ENCODE assay signal across 13 mouse cellular contexts in genomic region chr11:94414042-94414441, GRCm38 (mm10). TPM values are rescaled to one million over a fixed set of nuclear protein-coding genes. Genes with fewer than 3 reads are reported as not detected.
DNase-seq lines count a peak whose midpoint lies in the region; ATAC-seq and TF ChIP-seq lines count a peak whose summit lies in the region.
"Had no signal": no experiment of that assay in that cellular context is flagged by ENCODE, and none has a peak within 500 bp of the region (broad histone marks: within the 10 kb centered on the region; RNA-seq: fewer than 3 reads in every experiment).

No protein-coding gene starts in this region.

- ATAC-seq in forebrain, embryonic 14.5 days = no peak; the same call in none of the 2 replicates
- 0 out of 2 replicates have a peak, but pooled peaks have one; percentile 12 for ATAC-seq in hindbrain, embryonic 16.5 days
- ATAC-seq in neural tube, embryonic 14.5 days (ENCODE audit: low read depth) = no peak
- ATAC-seq: Patski had no signal

- WGBS in forebrain, embryonic 14.5 days = 53% methylated on average over 4 of the region's 4 CpGs
- 32% methylated on average over 4 of the region's 4 CpGs for WGBS in hindbrain, embryonic 16.5 days
- WGBS in neural tube, embryonic 14.5 days = 77% methylated on average over 4 of the region's 4 CpGs

- peak overlapping the region; percentile 39; the same call in 1 of the 2 replicates for H3K4me2 ChIP-seq in forebrain, embryonic 14.5 days (ENCODE audit: low read length)
- H3K4me2 ChIP-seq in hindbrain, embryonic 16.5 days (ENCODE audit: low read length) = no peak overlapping the region
- no peak overlapping the region for H3K4me2 ChIP-seq in neural tube, embryonic 14.5 days (ENCODE audit: low read depth, low read length)
- H3K4me2 ChIP-seq: liver, embryonic 15.5 days had no signal

- TF ChIP-seq CTCF in left cerebral cortex, adult 2 months (IDR thresholded peaks at IDR 0.05) = no peak

- H3K27ac ChIP-seq in left cerebral cortex, adult 2 months = peak overlapping the region; percentile 45
- H3K27ac ChIP-seq in forebrain, embryonic 14.5 days (ENCODE audit: low read depth, low read length) = peak overlapping the region; percentile 88
- H3K27ac ChIP-seq in hindbrain, embryonic 16.5 days (ENCODE audit: low read depth, low read length) = peak overlapping the region; percentile 58; the same call in 1 of the 2 replicates
- H3K27ac ChIP-seq in neural tube, embryonic 14.5 days (ENCODE audit: low read depth, low read length) = 0 out of 2 replicates have a peak overlapping the region, but pooled peaks have one; percentile 24
- H3K27ac ChIP-seq: liver, embryonic 15.5 days had no signal

- H3K27me3 ChIP-seq in forebrain, embryonic 14.5 days (replicated peaks; ENCODE audit: control insufficient read depth, insufficient read depth, low read length) = no peaks in the 10 kb centered on the region
- no peaks in the 10 kb centered on the region for H3K27me3 ChIP-seq in hindbrain, embryonic 16.5 days (replicated peaks; ENCODE audit: control insufficient read depth, insufficient read depth, low read length)
- H3K27me3 ChIP-seq in neural tube, embryonic 14.5 days (ENCODE audit: control insufficient read depth, insufficient read depth, low read length) = no peaks in the 10 kb centered on the region
- H3K27me3 ChIP-seq: CH12.LX, Patski had no signal

- no peaks in the 10 kb centered on the region for H3K9me3 ChIP-seq in forebrain, embryonic 14.5 days (replicated peaks; ENCODE audit: control insufficient read depth, low read length)
- H3K9me3 ChIP-seq in hindbrain, embryonic 16.5 days (ENCODE audit: control insufficient read depth, low read length) = no peaks in the 10 kb centered on the region
- no peaks in the 10 kb centered on the region for H3K9me3 ChIP-seq in neural tube, embryonic 14.5 days (ENCODE audit: control insufficient read depth, low read length)
- H3K9me3 ChIP-seq: liver, embryonic 15.5 days had no signal

- H3K9ac ChIP-seq in forebrain, embryonic 14.5 days (ENCODE audit: low read length) = peak overlapping the region; percentile 50
- no peak overlapping the region for H3K9ac ChIP-seq in hindbrain, embryonic 16.5 days (ENCODE audit: low read depth, low read length)
- H3K9ac ChIP-seq in neural tube, embryonic 14.5 days (replicated peaks; ENCODE audit: low read depth, low read length) = no peak overlapping the region
- H3K9ac ChIP-seq: liver, embryonic 15.5 days had no signal

- peaks cover 23% of the 10 kb centered on the region for H3K4me1 ChIP-seq in forebrain, embryonic 14.5 days (ENCODE audit: control insufficient read depth, insufficient read depth, low read length)
- peaks cover 21% of the 10 kb centered on the region for H3K4me1 ChIP-seq in hindbrain, embryonic 16.5 days (ENCODE audit: control insufficient read depth, insufficient read depth, low read depth, low read length)
- peaks cover 7% of the 10 kb centered on the region for H3K4me1 ChIP-seq in neural tube, embryonic 14.5 days (ENCODE audit: control insufficient read depth, insufficient read depth, low read length)
- H3K4me1 ChIP-seq: liver, embryonic 15.5 days had no signal

- peaks cover 30% of the 10 kb centered on the region for H3K36me3 ChIP-seq in forebrain, embryonic 14.5 days (ENCODE audit: control insufficient read depth, insufficient read depth, low read length)
- H3K36me3 ChIP-seq in hindbrain, embryonic 16.5 days (ENCODE audit: control insufficient read depth, insufficient read depth, low read length) = peaks cover 12% of the 10 kb centered on the region
- peaks cover 12% of the 10 kb centered on the region; the same call in 1 of the 2 replicates for H3K36me3 ChIP-seq in neural tube, embryonic 14.5 days (ENCODE audit: control insufficient read depth, insufficient read depth, low read length)
- H3K36me3 ChIP-seq: liver, embryonic 15.5 days had no signal

- no peak for DNase-seq in left cerebral cortex, adult 2 months (ENCODE audit: extremely low spot score in 1 of 2, low spot score in 2 of 2)
- no peak for DNase-seq in left cerebral cortex, adult 11 months (ENCODE audit: low spot score)
- no peak for DNase-seq in forebrain, embryonic 14.5 days (ENCODE audit: low spot score)
- DNase-seq in adrenal gland, adult (ENCODE audit: inconsistent age in 2 of 2, low spot score in 1 of 2) = no peak
- DNase-seq in kidney, postnatal 10 days = no peak
- no peak for DNase-seq in spleen, postnatal 14 days (ENCODE audit: low spot score in 2 of 2)
- DNase-seq: adrenal gland, postnatal 10 days; embryo, embryonic 11 days had no signal

- H3K4me3 ChIP-seq in left cerebral cortex, adult 2 months = no peak overlapping the region
- H3K4me3 ChIP-seq in forebrain, embryonic 14.5 days (ENCODE audit: low read depth, low read length) = no peak overlapping the region
- no peak overlapping the region for H3K4me3 ChIP-seq in hindbrain, embryonic 16.5 days (ENCODE audit: low read length)
- H3K4me3 ChIP-seq in neural tube, embryonic 14.5 days (ENCODE audit: low read depth, low read length) = no peak overlapping the region
- H3K4me3 ChIP-seq: liver, embryonic 15.5 days had no signal

- intact Hi-C loops in left cerebral cortex, adult 2 months (cut with DNase I) = no loop called here

RNA-seq across cellular contexts. Expression of gene Abcc3, which starts 21.2 kb away (rescaled TPM):
- 1 to 10 TPM; 1.6 to 2.4 TPM for total RNA-seq in left cerebral cortex, adult 2 months (2021)
- 0.27 and 1.7 TPM in 2 replicates for polyA plus RNA-seq in forebrain, embryonic 14.5 days (2014; fragmentation: Nextera tagmentation; extraction: Ambion mirVana)
- 0.91 and 1.3 TPM in 2 replicates for polyA plus RNA-seq in hindbrain, embryonic 16.5 days (2015; fragmentation: Nextera tagmentation; extraction: Ambion mirVana)
- polyA plus RNA-seq in neural tube, embryonic 14.5 days (2014; fragmentation: Nextera tagmentation; extraction: Ambion mirVana) = 0.81 and 1.4 TPM in 2 replicates

RNA-seq across cellular contexts. Expression of gene Cacna1g, which starts 60.0 kb away (rescaled TPM):
- total RNA-seq in left cerebral cortex, adult 2 months (2021) = 10 to 100 TPM; 93.0 to 98.7 TPM
- polyA plus RNA-seq in forebrain, embryonic 14.5 days (2014; fragmentation: Nextera tagmentation; extraction: Ambion mirVana) = 7.0 and 7.1 TPM in 2 replicates
- polyA plus RNA-seq in hindbrain, embryonic 16.5 days (2015; fragmentation: Nextera tagmentation; extraction: Ambion mirVana) = 15.1 and 20.5 TPM in 2 replicates
- 14.3 and 22.5 TPM in 2 replicates for polyA plus RNA-seq in neural tube, embryonic 14.5 days (2014; fragmentation: Nextera tagmentation; extraction: Ambion mirVana)

Comparison
In these comparisons a context has a peak if more than half of its experiments do, and no peak if none do; other contexts are left out.
1. H3K27ac ChIP-seq: peak in every context shown above with its lines; median percentile 88 in forebrain, embryonic 14.5 days; 58 in hindbrain, embryonic 16.5 days; 45 in left cerebral cortex, adult 2 months; 24 in neural tube, embryonic 14.5 days.